Mouse (Mus musculus) heart, postnatal 10 days (tissue): ENCODE data around the gene Phyhipl. TPM values are rescaled to one million over a fixed set of nuclear protein-coding genes. Genes with fewer than 3 reads are reported as not detected.
A peak's percentile ranks its signal among the peaks of the same experiment; 100 is the strongest.

Experiments used
- DNase-seq, 2 experiments: peaks; one replicate each; pipeline ENCODE4 v3.0.0; 2021
- intact Hi-C: fragments of 180-260 bp; cut with DNase I; formaldehyde crosslinking; loops from one replicate; pipeline ENCODE4 v1.15.1; 2025
- total RNA-seq, 2 experiments: library from RNA; stranded (reverse); gene quantifications; 2 replicates each; pipeline ENCODE4 v1.2.3; 2021

The Phyhipl gene
- total RNA-seq, 2 experiments from 2014 or later: not detected

DNA sequence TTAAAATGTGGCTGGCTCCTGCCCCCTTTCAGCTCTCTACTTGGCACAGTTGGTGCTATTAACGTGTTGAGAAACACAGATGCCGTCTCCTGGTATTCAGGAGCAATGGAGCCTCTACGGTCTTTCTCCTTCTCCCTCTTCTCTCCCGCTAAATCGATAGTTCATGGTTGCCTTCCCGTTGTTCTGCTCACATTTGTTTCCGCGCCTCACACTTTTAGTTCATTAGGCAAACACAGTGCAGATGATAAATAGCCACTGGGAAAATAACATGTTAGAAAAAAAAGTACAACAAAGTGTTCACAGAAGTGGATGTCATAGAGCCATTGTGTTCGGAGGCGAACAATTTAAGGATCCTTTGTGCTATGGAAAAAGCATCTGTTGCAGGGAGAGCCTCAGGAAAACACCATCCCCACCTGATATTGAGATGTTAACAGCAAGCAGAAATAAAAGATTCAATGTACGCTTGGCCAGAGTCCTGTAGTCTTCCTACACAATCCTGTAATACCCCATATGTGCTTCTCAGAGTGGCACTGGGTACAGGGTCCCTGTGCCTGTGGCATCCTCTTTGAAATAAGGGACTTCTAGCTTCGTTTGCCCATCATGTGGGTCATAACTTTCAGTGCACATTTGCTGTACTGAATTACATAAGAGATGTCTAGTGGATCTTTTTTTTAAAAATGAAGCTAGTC lies 18.0 kb downstream of the Phyhipl start:
- no peak for DNase-seq
- intact Hi-C loops: no loop called here

DNA sequence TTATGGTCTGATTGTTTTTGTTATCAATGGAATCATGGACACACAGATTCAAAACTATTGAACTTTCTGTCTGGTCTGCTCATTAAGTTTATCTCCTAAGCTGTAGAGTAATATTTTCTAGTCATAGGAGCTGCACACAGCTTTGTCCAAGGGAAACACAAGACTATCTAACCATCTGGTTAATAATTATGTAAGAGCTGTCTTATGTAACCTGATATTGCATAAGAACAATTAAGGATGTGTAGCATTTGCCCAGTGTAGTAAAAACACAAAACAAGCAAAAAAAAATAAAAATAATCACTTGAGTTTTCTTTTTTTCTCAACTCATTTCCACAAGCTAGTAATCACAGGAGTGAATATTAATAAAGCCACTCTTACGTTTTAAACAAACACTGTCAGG lies 20.5 kb downstream of the Phyhipl start:
- intact Hi-C loops: no loop called here
- no peak for DNase-seq

DNA sequence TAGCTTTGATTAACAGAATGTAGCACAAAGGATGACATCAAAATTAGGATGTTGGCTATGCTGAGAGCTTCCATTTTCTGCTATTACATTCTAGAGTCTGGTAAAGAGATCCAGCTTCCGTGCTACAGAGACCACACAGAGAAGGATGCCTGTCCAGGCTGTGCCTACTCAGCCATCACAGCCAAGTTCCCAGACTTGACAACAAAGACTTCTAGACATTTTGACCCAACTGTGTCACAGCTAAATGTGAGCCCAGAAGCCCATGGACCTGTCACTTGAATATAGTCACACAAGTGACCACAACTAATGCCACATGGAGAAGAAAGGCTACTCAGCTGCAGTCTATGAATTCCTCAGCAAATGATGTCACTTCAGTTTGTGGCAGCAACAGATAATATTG lies 24.6 kb downstream of the Phyhipl start:
- no peak for DNase-seq
- intact Hi-C loops: no loop called here

DNA sequence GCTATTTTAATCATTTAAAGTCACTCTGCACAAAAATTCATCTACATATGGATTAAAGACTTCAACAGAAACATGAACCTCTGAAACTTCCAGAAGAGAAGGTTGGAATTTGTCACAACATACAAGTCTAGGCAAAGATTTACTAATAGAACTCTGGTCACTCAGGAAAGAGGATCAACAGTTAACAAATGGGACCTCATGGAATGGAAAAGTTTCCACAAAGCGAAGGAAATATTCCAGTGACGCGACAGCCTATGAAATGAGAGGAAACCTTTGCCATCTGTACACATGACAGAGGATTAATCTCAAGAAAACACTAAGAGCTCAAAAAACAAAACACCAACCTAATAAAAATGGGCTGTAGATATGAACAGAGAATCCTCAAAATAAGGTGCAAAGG lies 32.3 kb downstream of the Phyhipl start:
- DNase-seq: no peak
- intact Hi-C loops: no loop called here

DNA sequence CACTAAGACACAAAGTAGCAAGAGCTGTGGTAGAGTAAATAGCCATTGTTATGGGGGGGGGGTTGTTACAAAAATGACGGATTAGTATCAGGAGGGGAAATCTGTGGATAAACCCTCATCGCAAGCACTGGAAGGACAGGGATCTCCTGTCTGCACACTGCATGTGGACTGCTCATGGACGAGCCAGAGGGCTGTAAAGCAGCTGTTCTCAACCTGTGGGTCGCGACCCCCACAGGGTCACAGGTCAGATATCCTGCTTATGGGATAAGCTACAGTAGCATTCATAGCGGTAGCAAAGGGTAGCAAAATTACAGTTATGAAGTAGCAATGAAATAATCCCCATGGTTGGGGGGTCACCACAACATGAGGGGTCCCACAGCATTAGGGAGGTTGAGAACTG lies 39.4 kb downstream of the Phyhipl start:
- no peak for DNase-seq
- intact Hi-C loops: no loop called here

DNA sequence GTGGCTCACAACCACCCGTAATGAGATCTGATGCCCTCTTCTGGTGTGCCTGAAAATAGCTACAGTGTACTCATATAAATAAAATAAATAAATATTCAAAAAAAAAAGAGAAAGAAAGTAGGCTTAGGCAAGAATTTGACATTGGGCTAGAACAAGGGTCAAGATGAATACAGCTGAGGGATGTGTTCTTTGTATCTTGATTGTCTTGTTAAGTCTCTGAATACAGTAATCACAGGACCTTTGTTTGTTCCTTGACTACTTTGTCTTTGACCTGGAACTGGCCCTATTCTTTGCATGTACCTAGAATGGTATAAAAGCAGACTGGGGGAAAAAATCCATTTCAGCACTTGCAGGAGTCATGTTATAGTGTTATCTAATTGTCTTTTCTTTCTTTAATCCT lies 44.1 kb downstream of the Phyhipl start:
- no peak for DNase-seq
- intact Hi-C loops: no loop called here

DNA sequence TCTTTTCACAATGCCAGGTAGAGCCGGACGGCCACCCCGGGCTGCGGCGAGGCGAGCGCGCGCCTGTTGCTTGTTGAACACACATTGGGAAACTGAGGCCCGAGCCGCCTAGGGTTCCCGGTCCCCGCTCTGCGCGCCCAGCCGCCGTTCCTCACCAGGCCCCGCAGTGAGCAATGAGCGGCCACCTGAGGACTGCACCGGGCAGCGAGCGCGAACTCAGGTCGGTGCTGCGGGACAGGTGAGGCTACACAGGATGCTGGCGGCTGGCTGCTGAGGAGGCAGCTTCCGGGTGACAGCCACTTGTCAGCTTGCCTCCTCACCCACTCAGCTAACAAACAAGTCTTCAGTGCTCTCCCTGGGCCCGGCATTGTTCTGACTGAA lies 55.9 kb downstream of the Phyhipl start:
- intact Hi-C loops: loop anchor here (10.0 kb wide), 1 partner anchor 215 kb away; no protein-coding TSS in a partner anchor
- DNase-seq: peak in 1 of 2 experiments; percentile 6

DNA sequence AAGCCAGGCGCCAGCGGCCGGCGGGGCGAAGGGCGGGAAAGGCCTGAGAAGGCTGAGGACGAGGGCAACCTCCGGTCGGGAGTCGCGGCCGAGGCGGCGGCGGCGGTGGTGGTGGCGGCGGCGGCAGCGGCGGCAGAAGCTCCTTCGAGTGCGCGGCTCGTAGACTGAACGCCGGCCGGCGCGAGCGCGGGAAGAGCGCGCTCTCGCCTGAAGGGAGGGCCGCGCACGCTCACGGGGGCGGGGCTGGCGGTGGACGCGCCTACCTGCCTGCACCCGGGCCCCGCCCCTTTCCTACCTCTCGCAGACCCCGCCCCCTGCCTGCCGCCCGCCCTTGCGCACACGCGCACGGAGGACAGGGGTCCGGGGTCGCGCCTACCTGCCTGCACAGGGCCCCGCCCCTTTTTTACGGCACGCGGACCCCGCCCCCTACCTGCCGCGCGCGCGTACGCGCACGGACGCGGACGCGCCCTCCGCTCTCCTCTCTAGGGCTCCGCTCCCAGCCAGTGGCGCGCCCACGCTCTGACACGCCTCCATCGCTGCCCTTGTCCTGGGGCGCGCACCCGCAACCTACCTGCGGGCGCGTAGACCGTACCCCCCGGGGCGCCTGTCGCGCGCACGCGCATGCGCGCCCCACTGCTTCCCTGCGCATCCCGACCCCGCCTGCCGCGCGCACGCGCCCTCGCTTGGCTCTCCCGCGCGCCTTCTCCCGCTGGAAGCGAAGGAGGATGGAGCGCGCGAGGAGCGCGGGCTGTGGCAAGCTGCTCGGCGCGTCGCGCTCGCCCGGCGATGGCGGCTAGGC lies 56.4 kb downstream of the Phyhipl start:
- DNase-seq: peak in 1 of 2 experiments; percentile 5

DNA sequence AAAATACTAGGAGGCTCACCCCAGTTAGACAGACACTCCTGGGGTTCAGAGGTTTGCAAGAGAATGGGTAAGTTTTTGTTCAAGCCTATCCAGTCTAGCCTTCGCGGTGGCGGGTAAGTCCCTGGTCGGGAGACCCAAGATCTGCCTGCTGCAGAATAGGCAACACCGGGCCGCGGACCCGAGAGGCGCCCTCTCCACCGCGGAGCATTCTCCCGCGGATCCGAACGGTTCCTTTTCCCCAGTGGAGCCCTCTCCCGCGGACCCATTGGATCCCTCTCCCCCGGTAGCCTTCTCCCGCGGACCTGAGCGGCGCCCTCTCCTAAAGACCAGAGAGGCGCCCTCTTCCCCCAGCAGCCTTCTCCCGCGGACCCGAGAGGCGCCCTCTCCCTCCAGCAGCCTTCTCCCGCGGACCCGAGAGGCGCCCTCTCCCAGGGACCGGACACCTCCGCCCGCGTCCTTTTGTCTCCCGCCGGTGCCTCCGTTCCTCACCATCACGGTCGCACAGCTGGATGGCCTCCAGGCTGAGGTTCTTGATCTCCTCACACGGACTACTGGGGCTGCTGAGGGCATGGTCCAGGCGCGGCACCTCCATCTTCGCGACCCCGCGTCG lies 57.1 kb downstream of the Phyhipl start:
- DNase-seq: peak; percentile 8 to 9
- intact Hi-C loops: loop anchor here (10.0 kb wide), 1 partner anchor 216 kb away; no protein-coding TSS in a partner anchor

More for the DNA sequence above, 56.4 kb downstream of the Phyhipl start:
- intact Hi-C loops: loop anchor here (10.0 kb wide), 1 partner anchor 215 kb away; no protein-coding TSS in a partner anchor

DNA sequence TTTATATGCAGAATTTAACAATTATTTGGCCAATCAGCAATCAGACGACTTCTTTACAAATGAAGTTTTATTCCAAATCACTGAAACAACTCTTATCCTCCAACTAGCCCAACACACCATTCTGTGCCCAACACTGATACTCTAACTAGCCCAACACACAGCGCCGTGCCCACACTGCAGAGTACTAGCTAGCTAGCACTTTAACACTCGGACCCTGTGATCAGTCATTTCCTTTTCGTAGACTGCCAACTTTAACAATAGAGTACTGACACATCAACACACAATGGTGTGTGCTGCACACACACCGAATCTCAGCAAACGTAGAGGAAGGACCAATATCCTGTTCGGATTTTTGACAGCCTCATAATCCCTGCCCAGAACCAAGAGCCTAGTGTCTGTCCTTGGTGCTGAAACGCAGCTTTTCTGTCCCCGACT lies 57.7 kb downstream of the Phyhipl start:
- DNase-seq: peak; percentile 43 to 63

DNA sequence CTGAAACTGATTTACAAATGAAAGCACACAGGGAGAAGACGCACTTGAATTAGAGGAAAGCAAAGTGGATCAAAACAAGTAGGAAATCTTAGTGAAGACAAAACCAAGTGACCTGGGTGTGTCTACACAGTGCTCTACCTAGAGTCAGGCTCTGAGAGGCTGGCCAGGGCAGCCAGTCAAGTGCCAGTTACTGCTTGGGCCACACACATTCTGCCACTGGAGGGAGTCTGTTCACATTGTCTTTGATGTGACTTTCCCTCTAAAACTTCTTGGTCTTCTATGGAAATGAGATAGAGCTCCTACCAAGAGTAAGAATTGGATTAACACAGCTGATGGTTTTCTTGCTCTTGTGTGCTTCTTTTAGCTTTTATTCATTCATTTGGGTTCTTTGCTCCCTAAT lies 61.8 kb downstream of the Phyhipl start:
- intact Hi-C loops: loop anchor here (2.0 to 10.0 kb wide), 3 partner anchors 221 to 621 kb away; no protein-coding TSS in a partner anchor
- DNase-seq: peak; percentile 16 to 27

More for the DNA sequence above, 57.7 kb downstream of the Phyhipl start:
- intact Hi-C loops: loop anchor here (10.0 kb wide), 1 partner anchor 217 kb away; no protein-coding TSS in a partner anchor

DNA sequence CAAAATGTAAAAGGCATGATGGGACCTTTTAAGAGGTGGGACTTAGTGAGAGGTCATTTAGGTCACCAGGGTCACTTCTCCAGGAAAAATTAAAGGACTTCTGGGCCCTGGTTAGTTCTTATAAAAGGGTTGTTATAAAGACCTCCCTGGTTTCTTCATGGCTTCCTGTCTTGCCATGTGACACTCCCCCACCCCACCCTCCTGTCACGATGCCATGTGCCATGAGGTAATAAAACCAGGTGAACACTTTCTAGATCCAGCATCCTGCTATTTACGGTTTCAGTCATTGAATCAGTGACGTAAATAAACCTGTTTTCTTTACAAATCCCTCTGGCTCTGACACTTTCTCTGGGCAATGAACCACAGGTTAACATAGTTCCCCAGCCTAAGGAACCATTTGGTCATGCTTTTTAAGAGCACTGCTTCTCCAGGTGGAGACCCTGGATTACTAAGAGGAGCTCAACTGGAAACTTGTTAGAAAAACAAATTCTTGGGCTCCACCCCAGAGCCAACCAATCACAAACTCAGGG lies 68.8 kb downstream of the Phyhipl start:
- no peak for DNase-seq
- intact Hi-C loops: no loop called here

DNA sequence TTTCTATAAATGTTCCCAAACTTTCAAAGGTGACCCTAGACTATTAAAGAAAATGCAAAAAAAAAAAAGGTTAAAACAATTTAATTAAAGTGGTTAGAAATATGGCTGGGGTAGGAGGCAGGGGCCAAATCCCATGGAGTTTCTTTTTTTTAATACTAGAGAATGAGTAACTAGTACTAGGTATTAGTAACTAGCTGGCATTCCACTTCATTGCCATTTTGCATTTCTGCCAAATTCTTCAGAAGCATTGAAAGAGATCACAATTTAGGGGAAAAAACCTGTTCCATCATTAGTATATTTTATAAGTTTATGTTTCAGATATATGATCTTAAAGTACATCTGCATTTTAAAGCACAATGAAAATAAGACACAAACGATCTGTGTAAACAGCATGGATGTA lies 71.6 kb downstream of the Phyhipl start:
- no peak for DNase-seq
- intact Hi-C loops: no loop called here

DNA sequence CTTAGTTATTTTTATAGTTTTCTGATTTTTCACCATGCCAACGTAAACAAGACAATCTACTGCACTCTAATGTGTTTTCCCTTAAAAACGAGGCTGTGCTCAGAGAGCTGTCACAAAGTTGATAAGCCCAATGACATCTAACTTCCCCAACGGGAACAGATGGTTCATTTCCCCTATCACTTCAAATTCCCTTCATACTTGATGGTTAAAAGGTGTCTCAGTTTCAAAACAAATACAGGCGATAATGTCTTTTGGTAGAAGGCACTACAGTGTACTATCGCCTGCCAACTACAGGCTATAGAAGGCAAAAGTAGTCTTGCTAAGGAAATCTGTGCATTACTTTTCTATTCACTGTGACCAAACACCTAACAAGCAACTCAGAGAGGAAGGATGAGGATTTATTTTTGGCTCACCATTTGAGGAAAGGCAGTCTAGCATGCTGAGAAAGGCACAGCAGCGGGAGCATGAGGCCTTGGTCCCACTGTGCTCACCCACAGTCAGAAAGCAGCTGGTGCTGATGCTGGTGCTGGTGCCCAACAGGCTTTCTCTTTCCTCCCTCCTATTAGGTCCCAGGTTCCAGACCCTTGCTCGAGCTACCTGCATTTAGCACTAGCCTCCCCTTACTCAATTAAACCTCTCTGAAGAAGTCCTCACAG lies 74.1 kb downstream of the Phyhipl start:
- DNase-seq: no peak
- intact Hi-C loops: no loop called here

DNA sequence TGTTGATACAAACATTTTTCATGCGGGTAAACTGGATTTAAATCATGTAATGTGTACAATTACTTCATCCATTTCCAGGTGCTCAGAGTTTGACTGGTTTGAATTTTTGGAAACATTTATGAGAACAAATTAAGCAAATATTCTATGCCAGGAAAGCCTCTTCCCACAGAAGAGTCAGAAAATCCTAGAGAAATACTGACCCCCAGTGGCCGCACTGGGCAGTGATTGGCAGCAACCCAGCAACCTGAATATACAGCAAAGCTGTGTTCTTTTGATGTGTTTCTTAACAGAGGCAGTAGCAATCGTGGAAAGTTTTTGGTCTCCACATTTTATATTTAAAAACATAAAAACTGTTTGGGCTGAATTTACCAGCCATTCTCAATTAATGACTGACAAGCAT lies 92.1 kb downstream of the Phyhipl start:
- intact Hi-C loops: loop anchor here (1.0 to 10.0 kb wide), 6 partner anchors 195 to 651 kb away; no protein-coding TSS in a partner anchor

DNA sequence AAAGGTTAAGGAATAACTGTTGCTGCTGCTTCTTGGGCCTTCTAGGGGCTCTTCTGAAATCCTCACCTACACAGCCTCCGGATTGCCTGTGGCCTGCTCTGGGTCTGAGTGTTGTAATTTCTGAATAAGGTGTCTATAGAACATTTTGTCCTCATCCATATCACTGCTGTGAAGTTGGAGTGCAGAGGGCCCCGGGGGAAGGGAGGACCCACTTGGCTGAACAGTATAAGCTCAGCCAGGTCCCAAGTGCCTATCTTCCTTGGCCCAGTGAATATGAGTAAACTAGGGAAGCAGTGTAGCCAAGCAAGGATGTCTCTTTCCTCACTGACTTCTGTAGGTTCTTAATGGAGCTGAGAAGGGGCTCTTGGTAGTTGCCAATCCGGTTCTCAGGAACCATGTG lies 103.2 kb downstream of the Phyhipl start:
- DNase-seq: no peak
- intact Hi-C loops: loop anchor here (5.0 kb wide), 1 partner anchor 105 kb away; no protein-coding TSS in a partner anchor

More for the DNA sequence above, 92.1 kb downstream of the Phyhipl start:
- peak; percentile 74 to 86 for DNase-seq

DNA sequence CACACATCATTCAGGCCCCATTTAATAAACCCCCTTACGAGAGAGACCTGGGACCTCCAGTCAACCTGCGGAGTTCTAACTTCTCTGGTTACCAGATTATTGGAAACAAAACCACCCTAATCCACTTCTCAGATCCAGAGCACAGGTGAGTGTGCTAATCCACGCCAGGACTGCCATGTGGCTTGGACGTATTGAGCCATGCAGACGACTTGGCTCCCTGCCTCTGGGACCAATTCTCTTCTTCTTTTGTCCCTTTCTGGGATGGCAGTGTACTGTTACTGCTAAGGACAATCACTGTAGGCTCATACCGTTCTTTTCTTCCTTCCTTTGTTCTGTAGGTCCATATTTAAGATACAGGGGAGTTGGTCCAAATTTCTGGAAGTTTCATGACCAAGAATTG lies 112.9 kb downstream of the Phyhipl start:
- no peak for DNase-seq
- intact Hi-C loops: no loop called here

DNA sequence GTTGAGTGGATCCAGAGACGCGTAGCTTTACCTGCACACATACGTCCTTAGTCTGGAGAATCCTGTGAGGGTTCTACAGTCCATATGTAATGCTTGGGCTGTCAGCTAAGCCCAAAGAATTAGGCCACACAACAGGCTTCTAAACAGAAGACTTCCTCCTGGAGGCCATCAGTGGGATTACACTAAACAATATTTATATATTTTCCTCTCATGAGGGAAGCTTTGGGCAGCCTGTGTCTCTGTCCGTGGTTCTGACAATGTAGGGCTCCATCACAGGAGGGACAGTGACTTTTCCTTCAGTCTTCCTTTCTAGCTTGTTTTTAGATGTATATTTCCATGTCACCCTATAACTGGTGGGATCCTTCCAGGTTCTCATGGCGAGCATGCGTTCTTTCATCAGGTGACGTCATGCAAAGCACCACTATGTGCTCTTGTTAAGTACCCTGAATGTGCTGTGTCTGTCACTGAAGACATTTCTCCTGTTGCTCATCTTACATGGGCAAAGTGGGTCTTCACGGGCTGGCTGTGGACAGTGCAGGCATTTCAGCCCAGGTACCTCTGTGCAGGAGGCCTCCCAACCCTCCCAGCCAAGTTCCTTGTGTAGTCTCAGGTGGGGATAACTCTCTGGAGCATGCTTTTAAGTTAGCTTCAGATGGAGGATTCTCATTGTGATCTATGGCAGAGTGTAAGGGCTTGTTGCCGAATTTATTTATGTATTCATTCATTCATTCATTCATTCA lies 115.1 kb downstream of the Phyhipl start:
- peak in 1 of 2 experiments; percentile 57 for DNase-seq
- intact Hi-C loops: loop anchor here (1.0 kb wide), 1 partner anchor 171 kb away; no protein-coding TSS in a partner anchor

DNA sequence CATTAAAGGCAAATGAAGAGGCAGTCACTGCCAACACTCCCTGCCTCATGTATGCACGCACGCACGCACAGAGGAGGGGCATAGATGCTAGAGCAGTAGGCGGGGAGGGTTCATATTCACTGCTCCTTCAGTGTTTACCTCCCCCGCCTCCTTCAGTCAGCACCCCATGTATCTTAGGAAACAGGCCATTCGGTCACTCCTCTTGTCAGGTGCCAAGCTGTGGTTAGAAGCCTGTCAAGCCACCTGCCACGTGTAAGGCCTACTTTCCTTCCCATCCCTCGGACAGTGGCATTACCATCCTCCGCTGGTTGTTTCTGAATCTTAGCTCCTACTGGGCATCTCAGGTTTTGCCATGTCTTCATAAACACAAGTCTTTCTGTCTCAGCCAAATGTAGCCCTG lies 116.5 kb downstream of the Phyhipl start:
- intact Hi-C loops: no loop called here
- DNase-seq: no peak

DNA sequence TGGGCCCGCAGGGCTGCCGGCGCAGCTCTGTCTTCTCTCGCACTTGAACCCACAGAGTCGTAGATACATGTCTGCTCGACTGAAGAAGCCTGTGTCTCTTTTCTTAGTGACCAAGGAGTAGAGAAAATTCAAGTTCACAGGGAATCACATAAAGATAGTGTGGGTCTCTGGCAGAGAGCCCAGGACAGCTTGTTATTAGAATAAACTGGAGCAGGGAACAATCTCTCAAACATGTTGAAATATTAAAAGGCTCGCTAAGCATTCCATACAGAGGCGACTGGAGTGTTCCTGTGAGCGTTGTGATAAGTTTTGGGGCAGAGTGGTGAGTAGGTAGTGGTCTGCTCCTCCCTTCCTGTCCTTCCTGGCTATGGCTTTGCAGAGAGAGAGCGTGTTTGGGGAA lies 118.1 kb downstream of the Phyhipl start:
- DNase-seq: no peak
- intact Hi-C loops: no loop called here
